Mouse (Mus musculus) liver, embryonic 14.5 days (tissue): ENCODE measurements around the gene Slc5a4b.

ENCODE experiments used
- CTCF ChIP-seq: IDR thresholded peaks from 2 replicates; pipeline ENCODE4 v1.5.1; 2016; ENCODE audit warnings: antibody characterized with exemption, low read depth, control low read depth
- EP300 ChIP-seq: IDR thresholded peaks from 2 replicates; pipeline ENCODE4 v1.6.1; 2016; ENCODE audit warnings: antibody characterized with exemption, low read depth

DNA sequence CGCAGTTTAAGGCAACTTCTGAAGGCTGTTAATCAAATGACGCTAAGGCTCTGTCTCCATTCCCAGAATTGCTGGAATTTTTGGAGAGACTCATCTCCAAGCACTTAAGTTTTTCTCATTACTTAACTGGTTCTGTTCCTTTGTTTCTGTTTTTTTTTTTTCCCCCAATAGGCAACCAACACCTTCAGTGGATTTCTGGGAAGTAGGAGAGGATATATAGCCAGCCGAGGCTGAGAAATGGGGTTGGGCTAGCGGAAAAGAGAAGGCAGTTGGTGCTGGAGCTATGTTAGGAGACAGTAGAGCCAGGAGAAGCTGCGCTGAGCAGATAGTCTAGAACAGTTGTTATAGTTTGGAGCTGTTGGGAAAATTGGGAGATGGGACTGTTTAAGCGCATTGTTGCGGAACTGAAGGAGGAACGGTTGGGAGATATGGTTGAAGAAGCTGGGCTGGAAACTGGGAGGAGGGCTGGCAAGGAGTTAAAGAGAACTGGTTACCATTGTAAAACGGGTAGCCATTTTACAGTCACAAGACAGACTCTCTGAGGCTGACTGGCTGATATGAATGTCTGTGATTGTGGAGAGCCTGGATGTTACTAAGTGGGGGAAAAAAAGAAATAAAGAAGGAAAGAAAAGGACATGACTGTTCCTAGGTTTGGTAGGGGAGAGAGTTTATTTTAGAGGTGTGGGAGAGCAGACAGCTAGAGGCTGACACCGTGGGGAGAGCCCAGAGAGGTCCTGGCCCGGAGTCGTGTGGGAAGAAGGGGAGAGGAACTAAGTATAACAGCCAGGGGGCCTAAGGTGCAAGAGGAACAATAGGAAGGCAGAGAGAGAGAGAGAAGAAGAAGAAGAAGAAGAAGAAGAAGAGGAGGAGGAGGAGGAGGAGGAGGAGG lies 83.4 kb downstream of the Slc5a4b start:
- TF ChIP-seq EP300 (no peak), CTCF (no peak)
